Mouse (Mus musculus) kidney, embryonic 14.5 days (tissue): ENCODE data around the gene Adamts14. TPM values are rescaled to one million over a fixed set of nuclear protein-coding genes. Genes with fewer than 3 reads are reported as not detected.

ENCODE experiments used
- ATAC-seq: fragments of 200-750 bp; cut with Nextera tagmentation; 2 replicates; pipeline ENCODE4 v1.8.0; 2017; ENCODE audit warnings: moderate number of reproducible peaks, mild to moderate bottlenecking, moderate TSS enrichment, moderate library complexity; ENCODE audit not compliant: low FRiP score, low TSS enrichment
- H3K27ac ChIP-seq: fragments of 300-500 bp; sonication (generic); 2 replicates; pipeline ENCODE4 v1.5.1; 2014; ENCODE audit warnings: low read depth, mild to moderate bottlenecking, low read length, moderate library complexity, mixed read lengths
- H3K27me3 ChIP-seq: fragments of 300-500 bp; sonication (generic); 2 replicates; pipeline ENCODE4 v1.6.1; 2014; ENCODE audit warnings: mild to moderate bottlenecking, low read length; ENCODE audit not compliant: control insufficient read depth, insufficient read depth
- H3K36me3 ChIP-seq: fragments of 300-500 bp; sonication (generic); 2 replicates; pipeline ENCODE4 v1.6.1; 2014; ENCODE audit warnings: low read length, mixed read lengths; ENCODE audit not compliant: control insufficient read depth, insufficient read depth
- H3K4me1 ChIP-seq: fragments of 300-500 bp; sonication (generic); 2 replicates; pipeline ENCODE4 v1.6.1; 2014; ENCODE audit warnings: low read length, mixed read lengths; ENCODE audit not compliant: control insufficient read depth, insufficient read depth
- H3K4me2 ChIP-seq: fragments of 300-500 bp; sonication (generic); replicated peaks from 2 replicates; pipeline ENCODE4 v1.6.1; 2014; ENCODE audit warnings: low read depth, mild to moderate bottlenecking, low read length
- H3K4me3 ChIP-seq: fragments of 300-500 bp; sonication (generic); 2 replicates; pipeline ENCODE4 v1.5.1; 2014; ENCODE audit warnings: mild to moderate bottlenecking, low read length
- H3K9ac ChIP-seq: fragments of 300-500 bp; sonication (generic); 2 replicates; pipeline ENCODE4 v1.6.1; 2014; ENCODE audit warnings: low read depth, mild to moderate bottlenecking, low read length, moderate library complexity
- H3K9me3 ChIP-seq: fragments of 300-500 bp; sonication (generic); 2 replicates; pipeline ENCODE4 v1.6.1; 2016; ENCODE audit warnings: low read length; ENCODE audit not compliant: control insufficient read depth
- WGBS: fragments of 180-500 bp; shearing (Covaris S2); extraction: QIAGEN DNeasy Blood & Tissue Kit; methylation state at CpG from one replicate; pipeline ENCODE4 v1.1.7; 2014; 5-methylcytosine and 5-hydroxymethylcytosine counted together
- polyA plus RNA-seq: library from polyadenylated mRNA; unstranded; fragments of >200 nt; fragmentation: Nextera tagmentation; extraction: Ambion mirVana; gene quantifications from 2 replicates; pipeline ENCODE4 v1.2.1, GENCODE M21; 2014

Adamts14 gene
- polyA plus RNA-seq, 1 experiment from 2014 or later = 1.3 TPM

DNA sequence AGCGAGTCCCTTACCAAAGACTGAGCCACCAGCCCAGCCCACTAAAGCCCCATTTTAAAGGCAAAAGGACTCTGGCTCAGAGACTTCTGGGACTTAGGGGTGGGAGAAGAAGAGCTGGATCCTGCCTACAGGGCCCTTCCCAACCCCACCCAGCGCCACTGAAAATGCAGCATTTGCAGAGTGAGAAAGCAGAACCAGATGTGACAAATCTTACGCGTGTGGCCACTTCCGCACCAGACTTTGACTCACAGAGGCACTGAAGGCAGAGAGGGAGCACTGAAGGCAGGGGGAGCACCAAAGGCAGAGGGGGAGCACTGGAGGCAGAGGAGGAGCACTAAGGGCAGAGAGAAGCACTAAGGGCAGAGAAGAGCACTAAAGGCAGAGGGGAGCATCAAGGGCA lies 5.9 kb downstream of the Adamts14 start:
- no peaks in the 10 kb centered on the region for H3K36me3 ChIP-seq
- WGBS = 88% methylated on average over 5 of the region's 5 CpGs
- no peak overlapping the region for H3K27ac ChIP-seq
- H3K9ac ChIP-seq = no peak overlapping the region
- no peak overlapping the region for H3K4me3 ChIP-seq
- no peak for ATAC-seq
- 0 out of 2 replicates have a peak, but pooled peaks cover 2% of the 10 kb centered on the region for H3K9me3 ChIP-seq
- no peak overlapping the region for H3K4me2 ChIP-seq
- H3K27me3 ChIP-seq = no peaks in the 10 kb centered on the region
- 0 out of 2 replicates have a peak, but pooled peaks cover 1% of the 10 kb centered on the region for H3K4me1 ChIP-seq

GRCm38 (mm10) chr10:61263606-61264005 lies 9.6 kb downstream of the Adamts14 start:
- H3K36me3 ChIP-seq = no peaks in the 10 kb centered on the region
- 0 out of 2 replicates have a peak, but pooled peaks cover 2% of the 10 kb centered on the region for H3K9me3 ChIP-seq
- no peaks in the 10 kb centered on the region for H3K27me3 ChIP-seq
- H3K4me3 ChIP-seq = no peak overlapping the region
- no peaks in the 10 kb centered on the region for H3K4me1 ChIP-seq
- ATAC-seq = no peak
- no peak overlapping the region for H3K27ac ChIP-seq
- H3K4me2 ChIP-seq = no peak overlapping the region
- 84% methylated on average over 8 of the region's 8 CpGs for WGBS
- no peak overlapping the region for H3K9ac ChIP-seq

GRCm38 (mm10) chr10:61261229-61262156 lies 11.7 kb downstream of the Adamts14 start:
- Histone ChIP-seq H3K4me2 (no peak overlapping the region), H3K9me3 (0 out of 2 replicates have a peak, but pooled peaks cover 2% of the 10 kb centered on the region), H3K4me3 (no peak overlapping the region), H3K4me1 (no peaks in the 10 kb centered on the region), H3K9ac (no peak overlapping the region), H3K27ac (no peak overlapping the region), H3K27me3 (no peaks in the 10 kb centered on the region), H3K36me3 (no peaks in the 10 kb centered on the region)
- ATAC-seq = no peak
- 73% methylated on average over 13 of the region's 13 CpGs for WGBS

DNA sequence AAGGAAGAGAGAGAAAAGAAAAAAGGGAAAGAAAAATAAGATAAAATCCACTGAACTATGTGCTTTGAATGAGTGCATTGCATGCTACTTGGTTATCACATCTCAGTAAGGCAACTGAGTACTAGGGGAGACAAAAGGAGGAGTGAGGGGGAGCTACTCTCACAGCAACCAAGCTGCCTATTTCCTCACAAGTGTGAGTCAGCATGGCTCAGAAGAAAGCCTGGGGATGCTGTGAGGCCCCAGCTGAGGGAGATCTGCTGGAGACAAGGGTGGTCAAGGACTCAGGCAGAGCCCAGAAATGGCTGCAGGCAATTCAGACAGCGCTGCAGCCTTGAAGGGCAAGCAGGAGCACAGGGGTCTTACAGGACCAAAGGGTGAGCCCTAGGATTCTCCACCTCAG lies 15.1 kb downstream of the Adamts14 start:
- no peaks in the 10 kb centered on the region for H3K36me3 ChIP-seq
- no peak overlapping the region for H3K27ac ChIP-seq
- no peak for ATAC-seq
- H3K4me2 ChIP-seq = no peak overlapping the region
- 92% methylated on average over 1 of the region's 1 CpGs for WGBS
- no peaks in the 10 kb centered on the region for H3K27me3 ChIP-seq
- no peaks in the 10 kb centered on the region for H3K4me1 ChIP-seq
- no peak overlapping the region for H3K4me3 ChIP-seq
- H3K9ac ChIP-seq = no peak overlapping the region
- H3K9me3 ChIP-seq = no peaks in the 10 kb centered on the region

GRCm38 (mm10) chr10:61256665-61257064 lies 16.6 kb downstream of the Adamts14 start:
- Histone ChIP-seq H3K4me3 (no peak overlapping the region), H3K27me3 (no peaks in the 10 kb centered on the region), H3K4me1 (no peaks in the 10 kb centered on the region), H3K9ac (no peak overlapping the region), H3K4me2 (no peak overlapping the region), H3K27ac (no peak overlapping the region), H3K36me3 (no peaks in the 10 kb centered on the region), H3K9me3 (no peaks in the 10 kb centered on the region)
- ATAC-seq = no peak
- 88% methylated on average over 9 of the region's 9 CpGs for WGBS

GRCm38 (mm10) chr10:61255190-61255589 lies 18.0 kb downstream of the Adamts14 start:
- Histone ChIP-seq H3K4me3 (no peak overlapping the region), H3K4me1 (no peaks in the 10 kb centered on the region), H3K9me3 (no peaks in the 10 kb centered on the region), H3K9ac (no peak overlapping the region), H3K36me3 (no peaks in the 10 kb centered on the region), H3K4me2 (no peak overlapping the region), H3K27me3 (no peaks in the 10 kb centered on the region), H3K27ac (no peak overlapping the region)
- 85% methylated on average over 8 of the region's 8 CpGs for WGBS
- ATAC-seq = no peak

DNA sequence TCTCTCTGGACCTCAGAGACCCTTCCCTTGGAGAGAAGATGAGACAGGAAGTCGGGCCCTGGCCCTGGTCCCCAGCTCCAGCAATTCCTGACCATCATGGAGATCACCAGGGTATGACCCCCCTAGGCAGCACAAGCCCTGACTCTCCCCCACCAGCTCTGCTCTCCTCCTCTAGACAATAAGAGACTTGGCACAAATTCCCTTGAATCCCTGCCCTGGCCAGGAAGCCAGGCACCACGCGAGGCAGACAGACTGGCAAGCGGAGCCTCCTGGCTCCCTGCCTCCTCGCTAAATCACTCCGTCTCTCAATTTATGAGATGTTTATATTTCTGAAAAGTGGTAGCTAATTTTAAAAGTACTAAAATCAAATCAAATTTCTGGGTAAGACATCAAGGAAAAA lies 18.5 kb downstream of the Adamts14 start:
- H3K27me3 ChIP-seq = no peaks in the 10 kb centered on the region
- H3K27ac ChIP-seq = no peak overlapping the region
- ATAC-seq = no peak
- H3K9me3 ChIP-seq = no peaks in the 10 kb centered on the region
- no peak overlapping the region for H3K4me3 ChIP-seq
- 80% methylated on average over 6 of the region's 6 CpGs for WGBS
- no peaks in the 10 kb centered on the region for H3K36me3 ChIP-seq
- H3K4me2 ChIP-seq = no peak overlapping the region
- no peak overlapping the region for H3K9ac ChIP-seq
- 0 out of 2 replicates have a peak, but pooled peaks cover 2% of the 10 kb centered on the region for H3K4me1 ChIP-seq

DNA sequence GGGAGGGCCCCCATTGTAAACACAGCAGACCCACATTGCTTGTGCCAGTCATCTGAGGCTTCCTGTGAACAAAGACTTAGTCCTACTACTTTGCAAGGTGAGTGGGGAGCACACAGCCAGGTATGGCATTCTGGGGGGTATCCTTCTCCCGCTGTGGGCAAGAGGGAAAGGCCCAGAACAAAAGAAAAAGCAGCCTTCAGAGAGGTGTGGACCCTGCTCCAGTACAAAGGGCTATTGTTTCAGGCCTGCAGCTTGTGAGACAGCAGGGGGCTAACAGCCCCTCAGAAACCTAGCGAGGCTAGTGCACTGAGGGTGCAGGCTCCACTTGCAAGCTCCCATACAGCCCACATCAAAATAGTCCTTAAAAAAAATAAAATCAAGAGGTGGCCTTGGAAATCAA lies 23.3 kb downstream of the Adamts14 start:
- Histone ChIP-seq H3K27me3 (no peaks in the 10 kb centered on the region), H3K4me3 (no peak overlapping the region), H3K9me3 (no peaks in the 10 kb centered on the region), H3K36me3 (no peaks in the 10 kb centered on the region), H3K9ac (no peak overlapping the region), H3K4me2 (no peak overlapping the region), H3K4me1 (0 out of 2 replicates have a peak, but pooled peaks cover 5% of the 10 kb centered on the region), H3K27ac (no peak overlapping the region)
- WGBS = 60% methylated on average over 2 of the region's 2 CpGs
- ATAC-seq = no peak

- Histone ChIP-seq H3K27me3 (no peaks in the 10 kb centered on the region), H3K4me2 (no peak overlapping the region), H3K9me3 (no peaks in the 10 kb centered on the region), H3K27ac (no peak overlapping the region), H3K4me1 (0 out of 2 replicates have a peak, but pooled peaks cover 5% of the 10 kb centered on the region), H3K4me3 (no peak overlapping the region), H3K36me3 (no peaks in the 10 kb centered on the region), H3K9ac (no peak overlapping the region)
- ATAC-seq = no peak
- WGBS = 75% methylated on average over 13 of the region's 13 CpGs
These were observed 24.6 kb downstream of the Adamts14 start for GRCm38 (mm10) chr10:61248596-61249114.
